Mouse (Mus musculus) MEL (cell line): ENCODE results near the gene Nyap1. TPM values are rescaled to one million over a fixed set of nuclear protein-coding genes. Genes with fewer than 3 reads are reported as not detected.

ENCODE experiments used
- DNase-seq: peaks from one replicate; pipeline ENCODE4 v3.0.0; 2011; ENCODE audit warnings: low read depth, low spot score
- H3K27ac ChIP-seq: 2 replicates; pipeline ENCODE4 v1.5.1; 2012; ENCODE audit warnings: low read depth, mild to moderate bottlenecking, control low read depth, low read length, moderate library complexity; ENCODE audit not compliant: control insufficient read depth
- H3K27me3 ChIP-seq, 2 experiments: fragments of 150-350 bp in 1 of 2; sonication (generic) in 1 of 2; 2 replicates each; pipeline ENCODE4 v1.6.1; 2012; ENCODE audit warnings: low read length in 2 of 2, mild to moderate bottlenecking in 2 of 2, improper control_type of control experiment in 1 of 2, moderate library complexity in 1 of 2; ENCODE audit not compliant: insufficient read depth in 2 of 2, control insufficient read depth in 1 of 2
- H3K36me3 ChIP-seq, 2 experiments: 2 replicates each; pipeline ENCODE4 v1.6.1; 2012 to 2014; ENCODE audit warnings: low read length in 2 of 2, improper control_type of control experiment in 1 of 2, inconsistent platforms in 1 of 2, mild to moderate bottlenecking in 1 of 2; ENCODE audit not compliant: insufficient read depth in 2 of 2, control insufficient read depth in 1 of 2
- H3K4me1 ChIP-seq, 2 experiments: fragments of 150-350 bp in 1 of 2; sonication (generic) in 1 of 2; 2 replicates each; pipeline ENCODE4 v1.6.1; 2012; ENCODE audit warnings: low read length in 2 of 2, improper control_type of control experiment in 1 of 2, mild to moderate bottlenecking in 1 of 2; ENCODE audit not compliant: insufficient read depth in 2 of 2, control insufficient read depth in 1 of 2
- H3K4me3 ChIP-seq, 2 experiments: fragments of 150-350 bp in 1 of 2; sonication (generic) in 1 of 2; 2 replicates each; pipeline ENCODE4 v1.5.1; 2012; ENCODE audit warnings: low read depth in 2 of 2, low read length in 2 of 2, mild to moderate bottlenecking in 2 of 2, moderate library complexity in 2 of 2, control low read depth in 1 of 2, improper control_type of control experiment in 1 of 2; ENCODE audit not compliant: control insufficient read depth in 1 of 2, insufficient read depth in 1 of 2
- H3K79me2 ChIP-seq: 2 replicates; pipeline ENCODE4 v1.6.1; 2012; ENCODE audit warnings: mild to moderate bottlenecking, low read length, moderate library complexity; ENCODE audit not compliant: control insufficient read depth, poor library complexity, insufficient read depth
- H3K9ac ChIP-seq: 2 replicates; pipeline ENCODE4 v1.6.1; 2012; ENCODE audit warnings: low read depth, mild to moderate bottlenecking, control low read depth, low read length, moderate library complexity; ENCODE audit not compliant: control insufficient read depth, poor library complexity, severe bottlenecking
- H3K9me3 ChIP-seq: fragments of 150-350 bp; sonication (generic); replicated peaks from 2 replicates; pipeline ENCODE4 v1.6.1; 2012; ENCODE audit warnings: mild to moderate bottlenecking, low read length, improper control_type of control experiment, moderate library complexity; ENCODE audit not compliant: insufficient read depth
- BHLHE40 ChIP-seq: IDR thresholded peaks from 2 replicates; pipeline ENCODE4 v1.6.1; 2012; ENCODE audit warnings: low read depth, mild to moderate bottlenecking, inconsistent platforms, low read length, improper control_type of control experiment, borderline replicate concordance
- CHD1 ChIP-seq: IDR thresholded peaks from 2 replicates; pipeline ENCODE4 v1.6.1; 2012; ENCODE audit warnings: low read depth, mild to moderate bottlenecking, inconsistent platforms, low read length, improper control_type of control experiment
- CHD2 ChIP-seq: IDR thresholded peaks from 2 replicates; pipeline ENCODE4 v1.6.1; 2011; ENCODE audit warnings: low read length, improper control_type of control experiment
- CTCF ChIP-seq, 3 experiments: IDR thresholded peaks in 2 of 3; conservative IDR thresholded peaks in 1 of 3; 2 replicates each; pipeline ENCODE4 v1.5.1; 2011 to 2012; ENCODE audit warnings: low read length in 3 of 3, low read depth in 2 of 3, mild to moderate bottlenecking in 2 of 3, improper control_type of control experiment in 1 of 3, inconsistent platforms in 1 of 3, mixed read lengths in 1 of 3, moderate library complexity in 1 of 3; ENCODE audit not compliant: control insufficient read depth in 1 of 3, insufficient read depth in 1 of 3, poor library complexity in 1 of 3, severe bottlenecking in 1 of 3
- E2F4 ChIP-seq: IDR thresholded peaks from 2 replicates; pipeline ENCODE4 v1.6.1; 2011; ENCODE audit warnings: low read depth, low read length, improper control_type of control experiment, borderline replicate concordance
- EP300 ChIP-seq, 2 experiments: IDR thresholded peaks; 2 replicates each; pipeline ENCODE4 v1.6.1; 2011; ENCODE audit warnings: improper control_type of control experiment in 2 of 2, low read length in 2 of 2, low read depth in 1 of 2, mild to moderate bottlenecking in 1 of 2
- ETS1 ChIP-seq: IDR thresholded peaks from 2 replicates; pipeline ENCODE4 v1.6.1; 2012; ENCODE audit warnings: low read depth, mild to moderate bottlenecking, inconsistent platforms, low read length, improper control_type of control experiment, moderate library complexity
- GABPA ChIP-seq: IDR thresholded peaks from 2 replicates; pipeline ENCODE4 v1.6.1; 2012; ENCODE audit warnings: low read depth, mild to moderate bottlenecking, inconsistent platforms, low read length, improper control_type of control experiment, moderate library complexity
- JUND ChIP-seq: IDR thresholded peaks from 2 replicates; pipeline ENCODE4 v1.6.1; 2011; ENCODE audit warnings: low read depth, mild to moderate bottlenecking, improper control_type of control experiment, low read length
- KAT2A ChIP-seq: conservative IDR thresholded peaks from 2 replicates; pipeline ENCODE4 v1.6.1; 2012; ENCODE audit warnings: low read depth, low read length, improper control_type of control experiment, inconsistent platforms
- MAFK ChIP-seq: IDR thresholded peaks from 2 replicates; pipeline ENCODE4 v1.6.1; 2011; ENCODE audit warnings: low read depth, mild to moderate bottlenecking, low read length, improper control_type of control experiment, borderline replicate concordance
- MAX ChIP-seq: IDR thresholded peaks from 2 replicates; pipeline ENCODE4 v1.6.1; 2011; ENCODE audit warnings: low read length, improper control_type of control experiment
- MAZ ChIP-seq: IDR thresholded peaks from 2 replicates; pipeline ENCODE4 v1.6.1; 2012; ENCODE audit warnings: low read depth, mild to moderate bottlenecking, inconsistent platforms, low read length, improper control_type of control experiment
- MXI1 ChIP-seq: IDR thresholded peaks from 2 replicates; pipeline ENCODE4 v1.6.1; 2011; ENCODE audit warnings: mild to moderate bottlenecking, low read depth, low read length, improper control_type of control experiment
- MYC ChIP-seq: IDR thresholded peaks from 2 replicates; pipeline ENCODE4 v1.6.1; 2011; ENCODE audit warnings: low read depth, mild to moderate bottlenecking, low read length, improper control_type of control experiment, moderate library complexity
- NELFE ChIP-seq: IDR thresholded peaks from 2 replicates; pipeline ENCODE4 v1.6.1; 2011; ENCODE audit warnings: low read depth, low read length, improper control_type of control experiment
- POLR2A ChIP-seq, 2 experiments: IDR thresholded peaks; 2 replicates each; pipeline ENCODE4 v1.6.1; 2011 to 2012; ENCODE audit warnings: low read length in 2 of 2, mild to moderate bottlenecking in 2 of 2, control low read depth in 1 of 2, improper control_type of control experiment in 1 of 2, low read depth in 1 of 2, moderate library complexity in 1 of 2; ENCODE audit not compliant: control insufficient read depth in 1 of 2, insufficient read depth in 1 of 2, poor library complexity in 1 of 2
- SMC3 ChIP-seq: IDR thresholded peaks from 2 replicates; pipeline ENCODE4 v1.6.1; 2011; ENCODE audit warnings: low read depth, low read length, improper control_type of control experiment
- UBTF ChIP-seq: IDR thresholded peaks from 2 replicates; pipeline ENCODE4 v1.6.1; 2012; ENCODE audit warnings: low read depth, mild to moderate bottlenecking, inconsistent platforms, low read length, improper control_type of control experiment, moderate library complexity, borderline replicate concordance; ENCODE audit not compliant: insufficient read depth
- polyA plus RNA-seq, 2 experiments: library from polyadenylated mRNA; stranded (reverse) in 1 of 2; unstranded in 1 of 2; fragments of >175 nt in 1 of 2; fragments of >200 nt in 1 of 2; gene quantifications; 2 replicates each; pipeline versions ENCODE4 v1.2.1 to v1.2.4; 2012; ENCODE audit warnings: low replicate concordance in 2 of 2, low read depth in 1 of 2; ENCODE audit not compliant: insufficient read length in 2 of 2, insufficient read depth in 1 of 2, missing spikeins in 1 of 2
- total RNA-seq: library from RNA; depleted of rRNA; stranded (reverse); fragments of 300-350 nt; gene quantifications from 2 replicates; pipeline ENCODE4 v1.2.3, GENCODE M21; 2012

The Nyap1 gene
- total and polyA plus RNA-seq, 3 experiments, result 0.39 to 1.1 TPM; not detected in 1

DNA sequence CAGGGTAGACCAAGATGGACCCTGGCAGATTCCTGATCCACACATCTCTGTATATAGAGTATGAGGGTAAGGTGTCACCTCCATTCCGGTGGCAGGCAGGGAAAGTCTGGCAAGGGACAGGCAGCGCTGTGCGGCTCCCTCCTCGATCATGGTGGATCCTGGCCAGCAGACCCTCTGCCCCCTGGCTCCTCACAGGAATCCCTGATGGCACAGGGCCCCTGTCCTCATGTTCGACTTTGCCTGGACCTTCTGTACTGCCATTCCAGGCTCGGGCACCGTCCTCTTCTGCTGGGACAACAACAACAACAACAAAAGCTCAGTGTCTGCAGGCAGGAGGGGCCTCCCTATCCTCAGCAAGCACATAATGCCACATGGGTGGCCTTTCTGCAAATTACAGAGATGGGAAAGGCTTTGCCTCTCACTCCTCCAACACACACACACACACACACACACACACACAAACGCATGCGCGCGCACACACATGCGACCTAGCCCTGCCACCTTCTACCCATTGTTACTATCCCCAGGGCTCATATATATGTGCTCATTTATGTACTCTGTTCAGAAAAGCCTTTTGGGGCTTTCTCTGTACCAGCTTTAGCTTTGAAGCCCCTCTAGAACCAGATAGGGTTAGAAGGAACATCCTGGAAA, 7.6 kb downstream of the Nyap1 start:
- Histone ChIP-seq H3K27ac (no peak overlapping the region), H3K4me3 (no peak overlapping the region), H3K9ac (no peak overlapping the region), H3K79me2 (no peaks in the 10 kb centered on the region), H3K4me1 (no peaks in the 10 kb centered on the region), H3K27me3 (no peaks in the 10 kb centered on the region; a peak in 1 of 4 replicates), H3K36me3 (no peaks in the 10 kb centered on the region), H3K9me3 (no peaks in the 10 kb centered on the region)
- TF ChIP-seq GABPA (no peak), POLR2A (IDR thresholded peaks at IDR 0.05; ENCODE audit: control insufficient read depth in 1 of 2, insufficient read depth in 1 of 2, low read depth in 1 of 2, low read length in 2 of 2, poor library complexity in 1 of 2) (no peak)
- no peak for DNase-seq

DNA sequence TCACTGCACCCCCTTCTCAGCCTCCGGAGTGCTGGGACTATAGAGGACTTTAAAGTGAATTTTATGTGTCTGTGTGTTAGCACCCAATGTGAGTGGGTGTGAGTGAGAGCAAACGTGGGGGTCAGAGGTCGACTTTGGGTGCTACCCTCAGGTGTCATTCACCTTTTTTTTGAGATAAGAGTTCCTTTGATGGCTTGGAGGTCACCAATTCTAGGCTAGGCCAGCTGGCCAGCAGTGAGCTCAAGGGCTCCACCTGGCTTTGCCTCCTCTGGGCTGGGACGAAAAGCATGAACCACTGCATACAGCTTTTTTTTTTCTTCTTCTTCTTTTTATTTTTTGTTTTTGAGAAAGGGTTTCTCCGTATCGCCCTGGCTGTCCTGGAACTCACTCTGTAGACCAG, 14.6 kb downstream of the Nyap1 start:
- H3K79me2 ChIP-seq, result no peaks in the 10 kb centered on the region
- peaks cover 0 to 16% of the 10 kb centered on the region in 2 experiments; a peak in 2 of 4 replicates for H3K36me3 ChIP-seq
- H3K4me1 ChIP-seq, result peaks cover 0 to 16% of the 10 kb centered on the region in 2 experiments; a peak in 3 of 4 replicates
- no peaks in the 10 kb centered on the region; a peak in 1 of 4 replicates for H3K27me3 ChIP-seq
- no peak overlapping the region for H3K4me3 ChIP-seq
- no peaks in the 10 kb centered on the region for H3K9me3 ChIP-seq
- H3K9ac ChIP-seq, result no peak overlapping the region
- no peak for DNase-seq
- TF ChIP-seq UBTF (no peak), MAZ (no peak), SMC3 (no peak), E2F4 (no peak), KAT2A (no peak), JUND (no peak), ETS1 (no peak), MAFK (no peak), MAX (no peak), NELFE (no peak), MXI1 (no peak), GABPA (no peak), MYC (no peak), CHD2 (no peak), CHD1 (no peak), POLR2A (IDR thresholded peaks at IDR 0.05; ENCODE audit: control insufficient read depth in 1 of 2, insufficient read depth in 1 of 2, low read depth in 1 of 2, low read length in 2 of 2, poor library complexity in 1 of 2) (no peak), BHLHE40 (no peak), CTCF (IDR thresholded peaks at IDR 0.05 in 2 of 3, conservative IDR thresholded peaks at IDR 0.05 in 1 of 3; ENCODE audit: control insufficient read depth in 1 of 3, insufficient read depth in 1 of 3, low read depth in 2 of 3, low read length in 3 of 3, poor library complexity in 1 of 3, severe bottlenecking in 1 of 3) (no peak), EP300 (IDR thresholded peaks at IDR 0.05; ENCODE audit: low read depth in 1 of 2, low read length in 2 of 2) (no peak)
- no peak overlapping the region for H3K27ac ChIP-seq
